ENCODE assay signal across 21 mouse cellular contexts in the genomic region with DNA sequence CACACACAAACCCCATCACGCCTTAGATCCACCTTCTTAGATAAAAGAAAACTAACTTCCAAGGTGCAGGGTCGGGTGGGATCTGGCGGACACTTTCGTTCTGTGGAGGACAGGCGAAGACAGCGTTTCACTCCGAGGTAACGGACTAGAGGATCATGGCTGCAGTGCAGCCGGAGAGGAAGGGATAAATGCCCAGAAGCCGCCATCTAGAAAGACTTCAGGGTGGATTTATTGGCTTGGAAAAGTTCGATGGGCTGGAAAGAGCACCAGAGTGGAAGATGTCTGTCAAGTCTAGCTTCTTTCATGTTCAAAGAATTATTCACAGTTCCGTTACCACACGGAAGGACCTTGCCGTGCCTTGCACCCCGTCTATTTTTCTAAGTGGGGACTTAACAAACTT. TPM values are rescaled to one million over a fixed set of nuclear protein-coding genes. Genes with fewer than 3 reads are reported as not detected.
"Had no signal": no experiment of that assay in that cellular context is flagged by ENCODE, and none has a peak within 500 bp of the region (broad histone marks: within the 10 kb centered on the region; RNA-seq: fewer than 3 reads in every experiment).

No protein-coding gene starts in this region.

- H3K4me3 ChIP-seq: limb, embryonic 12.5 days; liver, embryonic 13.5 days; lung, embryonic 15.5 days; midbrain, embryonic 12.5 days had no signal

- H3K27ac ChIP-seq: limb, embryonic 12.5 days; liver, embryonic 13.5 days; lung, embryonic 15.5 days; macrophage; midbrain, embryonic 12.5 days; stomach, postnatal 0 days had no signal

- H3K4me1 ChIP-seq: liver, embryonic 13.5 days; lung, embryonic 15.5 days; midbrain, embryonic 12.5 days had no signal

- H3K4me2 ChIP-seq: limb, embryonic 12.5 days; liver, embryonic 13.5 days; lung, embryonic 15.5 days; midbrain, embryonic 12.5 days had no signal

- DNase-seq: kidney, adult 18-20 months; kidney, postnatal 36 days; layer of hippocampus, adult 9-11 months; liver; liver, embryonic 13.5 days; liver, postnatal 0 days; lung, postnatal 14 days; thymus, adult 18-20 months; thymus, postnatal 14 days had no signal

- H3K9ac ChIP-seq: limb, embryonic 12.5 days; liver, embryonic 13.5 days; liver, postnatal 0 days; lung, embryonic 15.5 days; midbrain, embryonic 12.5 days had no signal

- ATAC-seq: liver, postnatal 0 days; midbrain, embryonic 16.5 days had no signal

- H3K27me3 ChIP-seq: limb, embryonic 12.5 days; liver, embryonic 13.5 days; lung, embryonic 15.5 days; midbrain, embryonic 12.5 days had no signal

- H3K9me3 ChIP-seq: limb, embryonic 12.5 days; liver, embryonic 13.5 days; lung, embryonic 15.5 days; midbrain, embryonic 12.5 days had no signal

- H3K36me3 ChIP-seq: limb, embryonic 12.5 days; liver, embryonic 13.5 days; lung, embryonic 15.5 days; midbrain, embryonic 12.5 days had no signal

RNA-seq across cellular contexts. Expression of gene Crygd, which starts 0.9 kb away (rescaled TPM):
- total RNA-seq: layer of hippocampus, adult 18-20 months; left cerebral cortex, postnatal 36 days; megakaryocyte-erythroid progenitor cell, adult 5-6 weeks had no signal
- polyA plus RNA-seq: kidney, embryonic 16.5 days; limb, embryonic 12.5 days; liver, embryonic 13.5 days; liver, postnatal 0 days; lung, embryonic 15.5 days; macrophage; midbrain, embryonic 12.5 days; neural tube, embryonic 14.5 days; stomach, postnatal 0 days; urinary bladder, adult 2 months had no signal

RNA-seq across cellular contexts. Expression of gene Crygc, which starts 9.3 kb away (rescaled TPM):
- total RNA-seq: layer of hippocampus, adult 18-20 months; left cerebral cortex, postnatal 36 days; megakaryocyte-erythroid progenitor cell, adult 5-6 weeks had no signal
- polyA plus RNA-seq: kidney, embryonic 16.5 days; limb, embryonic 12.5 days; liver, embryonic 13.5 days; liver, postnatal 0 days; lung, embryonic 15.5 days; macrophage; midbrain, embryonic 12.5 days; midbrain, embryonic 16.5 days; neural tube, embryonic 14.5 days; stomach, postnatal 0 days; urinary bladder, adult 2 months had no signal

RNA-seq across cellular contexts. Expression of gene Cryge, which starts 13.3 kb away (rescaled TPM):
- total RNA-seq: layer of hippocampus, adult 18-20 months; left cerebral cortex, postnatal 36 days; megakaryocyte-erythroid progenitor cell, adult 5-6 weeks had no signal
- polyA plus RNA-seq: kidney, embryonic 16.5 days; limb, embryonic 12.5 days; liver, embryonic 13.5 days; liver, postnatal 0 days; lung, embryonic 15.5 days; macrophage; midbrain, embryonic 12.5 days; midbrain, embryonic 16.5 days; neural tube, embryonic 14.5 days; stomach, postnatal 0 days; urinary bladder, adult 2 months had no signal

RNA-seq across cellular contexts. Expression of gene Crygb, which starts 17.9 kb away (rescaled TPM):
- total RNA-seq: layer of hippocampus, adult 18-20 months; left cerebral cortex, postnatal 36 days; megakaryocyte-erythroid progenitor cell, adult 5-6 weeks had no signal
- polyA plus RNA-seq: kidney, embryonic 16.5 days; limb, embryonic 12.5 days; liver, embryonic 13.5 days; liver, postnatal 0 days; lung, embryonic 15.5 days; macrophage; midbrain, embryonic 16.5 days; stomach, postnatal 0 days; urinary bladder, adult 2 months had no signal

RNA-seq across cellular contexts. Expression of gene Akr1cl, which starts 31.6 kb away (rescaled TPM):
- total RNA-seq: layer of hippocampus, adult 18-20 months; left cerebral cortex, postnatal 36 days; megakaryocyte-erythroid progenitor cell, adult 5-6 weeks had no signal
- polyA plus RNA-seq: limb, embryonic 12.5 days; liver, embryonic 13.5 days; liver, postnatal 0 days; macrophage; midbrain, embryonic 16.5 days; neural tube, embryonic 14.5 days; stomach, postnatal 0 days; urinary bladder, adult 2 months had no signal
